Mouse (Mus musculus) left cerebral cortex, postnatal 4 days (tissue): ENCODE data around the gene Cap2. TPM values are rescaled to one million over a fixed set of nuclear protein-coding genes. Genes with fewer than 3 reads are reported as not detected.
A peak's percentile ranks its signal among the peaks of the same experiment; 100 is the strongest.

Experiments
- DNase-seq: peaks from one replicate; pipeline ENCODE4 v3.0.0-alpha.2; 2022
- intact Hi-C: fragments of 180-260 bp; cut with DNase I; formaldehyde crosslinking; loops from one replicate; pipeline ENCODE4 v1.15.1; 2025
- total RNA-seq, 2 experiments: library from RNA; stranded (reverse); gene quantifications; 2 replicates each; pipeline ENCODE4 v1.2.3; 2021

Cap2 gene
- total RNA-seq, 2 experiments from 2014 or later, result 23.1 to 23.6 TPM

- DNase-seq, result no peak
- intact Hi-C loops, result no loop called here
These were observed 53.1 kb downstream of the Cap2 start for GRCm38 (mm10) chr13:46554736-46555135.

GRCm38 (mm10) chr13:46565913-46566312 is 64.3 kb downstream of the Cap2 start:
- intact Hi-C loops, result loop anchor here (10.0 kb wide), 1 partner anchor 141 kb away; no protein-coding TSS in a partner anchor
- no peak for DNase-seq

DNA sequence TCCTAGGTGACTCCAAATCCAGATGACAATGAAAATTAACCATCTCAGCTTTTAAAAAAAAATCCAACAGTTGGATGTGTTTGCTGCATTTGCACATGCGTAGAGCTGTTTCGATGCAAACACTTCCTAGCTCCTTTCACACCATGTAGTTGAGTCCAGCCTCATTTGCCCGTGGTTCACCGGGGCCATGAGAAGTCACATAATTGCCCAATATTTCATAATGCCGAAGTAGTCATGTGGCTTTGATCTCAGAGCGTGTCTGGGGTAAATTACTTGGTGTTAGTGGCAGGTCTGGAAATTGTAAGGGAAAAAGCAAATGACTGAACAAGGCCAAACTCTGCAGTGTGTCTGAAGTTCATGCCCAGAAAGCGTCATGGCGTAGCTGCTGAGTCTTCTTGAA is 67.8 kb downstream of the Cap2 start:
- no peak for DNase-seq
- intact Hi-C loops, result loop anchor here (10.0 kb wide), 1 partner anchor 145 kb away; no protein-coding TSS in a partner anchor

DNA sequence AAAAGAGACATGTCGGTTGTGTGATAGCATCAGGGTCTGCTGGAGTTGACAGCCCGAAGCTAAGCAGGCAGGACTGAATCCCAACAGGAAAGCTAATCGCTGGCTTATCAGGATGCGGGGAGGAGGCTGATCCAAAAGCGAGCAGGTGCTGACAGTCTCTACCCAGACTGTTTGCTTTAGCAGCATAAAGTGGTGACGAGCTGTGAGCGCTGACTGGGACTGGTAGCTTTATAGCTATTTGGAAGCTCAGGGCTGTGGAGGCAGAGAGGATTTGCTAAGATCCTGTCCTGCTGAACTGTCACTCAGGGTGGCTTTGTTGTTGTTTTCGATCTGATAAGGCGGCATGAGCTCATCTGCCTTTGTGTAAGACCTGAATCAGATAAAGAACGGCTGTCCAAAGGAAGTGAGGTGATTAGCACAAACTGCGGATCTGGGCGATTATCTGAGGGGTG is 69.5 kb downstream of the Cap2 start:
- intact Hi-C loops, result loop anchor here (10.0 kb wide), 1 partner anchor 94 kb away; the partner anchor contains the start of gene Fam8a1
- DNase-seq, result peak; percentile 45

DNA sequence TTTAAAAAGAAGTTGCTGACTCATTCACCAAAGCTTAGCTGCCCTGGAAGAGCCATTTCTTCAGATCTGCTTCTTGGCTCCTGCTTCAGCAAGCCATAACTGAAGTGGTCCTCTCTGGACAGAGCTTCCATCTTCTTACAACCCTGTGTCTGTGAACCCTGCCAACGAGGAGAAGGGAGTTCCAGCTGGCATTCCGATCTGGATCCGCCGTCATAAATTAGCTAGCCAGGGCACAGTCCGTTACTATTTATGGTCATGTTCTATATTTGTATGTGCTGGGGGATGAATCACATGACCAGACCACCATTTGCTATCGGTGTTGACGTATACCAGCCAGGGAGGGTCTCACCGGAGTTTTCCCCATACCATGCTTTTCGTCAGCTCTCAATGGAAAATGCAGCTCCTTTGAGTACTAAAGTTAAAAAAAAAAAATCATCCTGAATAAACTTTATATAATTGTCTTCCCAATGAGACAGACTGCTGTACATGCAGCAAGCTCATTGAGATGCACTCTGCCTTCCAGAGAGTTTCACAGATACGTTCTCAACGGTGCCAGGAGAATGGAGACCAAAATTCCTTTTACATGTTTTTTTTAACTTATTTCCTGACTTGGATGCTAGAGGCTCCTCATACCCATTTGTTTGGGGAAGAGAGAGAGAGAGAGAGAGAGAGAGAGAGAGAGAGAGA is 70.5 kb downstream of the Cap2 start:
- intact Hi-C loops, result loop anchor here (10.0 kb wide), 1 partner anchor 93 kb away; the partner anchor contains the start of gene Fam8a1
- DNase-seq, result peak; percentile 67

GRCm38 (mm10) chr13:46572648-46573163 is 71.1 kb downstream of the Cap2 start:
- intact Hi-C loops, result loop anchor here (10.0 kb wide), 1 partner anchor 92 kb away; the partner anchor contains the start of gene Fam8a1
- no peak for DNase-seq

DNA sequence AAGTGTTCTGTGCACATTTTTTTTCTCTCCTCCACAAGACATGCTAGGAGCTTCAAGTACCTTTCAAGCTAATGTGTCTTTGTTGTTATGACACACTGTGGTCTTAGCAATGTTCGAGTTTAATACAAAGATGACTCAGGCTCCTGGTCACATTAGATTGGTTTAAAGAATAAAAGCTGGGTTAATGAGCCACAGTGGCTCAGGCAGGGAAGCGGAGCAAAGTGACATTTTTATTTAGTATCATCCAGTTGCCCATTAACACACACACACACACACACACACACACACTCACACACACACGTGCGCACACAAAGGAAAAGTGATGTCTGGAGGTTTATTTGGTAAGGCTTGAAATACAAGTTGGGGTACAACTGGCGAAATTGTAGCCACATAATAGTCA is 72.6 kb downstream of the Cap2 start:
- no peak for DNase-seq
- intact Hi-C loops, result loop anchor here (10.0 kb wide), 1 partner anchor 91 kb away; the partner anchor contains the start of gene Fam8a1

DNA sequence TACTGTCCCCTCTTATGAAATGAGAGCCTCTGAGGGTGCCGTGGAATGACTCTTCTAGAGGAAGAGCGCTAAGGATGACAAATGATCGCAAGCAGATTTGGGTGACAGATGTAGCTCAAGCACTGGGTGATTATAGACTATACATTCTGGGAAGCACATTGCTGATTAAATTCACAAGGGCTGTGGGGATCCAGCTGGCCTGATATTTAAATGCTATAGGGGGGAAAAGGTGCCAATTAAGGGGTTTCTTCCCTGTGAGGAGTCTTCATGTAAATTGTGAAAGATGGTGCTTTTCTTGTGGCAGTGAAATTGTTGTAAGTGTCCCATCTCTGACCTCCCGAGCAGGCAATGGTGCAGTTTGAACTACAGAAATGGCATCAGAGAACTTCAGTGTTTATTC is 73.1 kb downstream of the Cap2 start:
- intact Hi-C loops, result loop anchor here (10.0 kb wide), 1 partner anchor 90 kb away; the partner anchor contains the start of gene Fam8a1
- no peak for DNase-seq

DNA sequence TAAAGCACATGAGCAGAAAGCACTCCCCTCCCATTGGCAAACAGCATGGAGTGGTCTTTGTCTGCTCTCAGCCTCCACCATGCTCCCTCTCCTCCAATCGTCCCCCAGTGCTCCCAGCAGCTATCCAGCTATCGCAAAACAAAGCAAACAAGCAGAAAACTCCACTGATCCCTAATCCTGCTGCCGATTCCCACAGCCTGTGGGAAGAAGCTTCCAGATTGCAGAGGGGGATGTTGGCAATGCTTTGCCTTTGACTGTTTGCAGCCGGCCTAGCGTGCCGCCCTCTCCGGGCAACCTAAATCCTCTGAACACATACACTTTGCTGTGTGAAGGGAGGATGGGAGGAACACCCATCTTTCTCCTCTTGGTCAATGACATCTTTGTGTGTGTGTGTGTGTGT is 83.2 kb downstream of the Cap2 start:
- intact Hi-C loops, result no loop called here
- DNase-seq, result peak; percentile 32

GRCm38 (mm10) chr13:46587717-46588289 is 86.2 kb downstream of the Cap2 start:
- intact Hi-C loops, result no loop called here
- DNase-seq, result no peak

DNA sequence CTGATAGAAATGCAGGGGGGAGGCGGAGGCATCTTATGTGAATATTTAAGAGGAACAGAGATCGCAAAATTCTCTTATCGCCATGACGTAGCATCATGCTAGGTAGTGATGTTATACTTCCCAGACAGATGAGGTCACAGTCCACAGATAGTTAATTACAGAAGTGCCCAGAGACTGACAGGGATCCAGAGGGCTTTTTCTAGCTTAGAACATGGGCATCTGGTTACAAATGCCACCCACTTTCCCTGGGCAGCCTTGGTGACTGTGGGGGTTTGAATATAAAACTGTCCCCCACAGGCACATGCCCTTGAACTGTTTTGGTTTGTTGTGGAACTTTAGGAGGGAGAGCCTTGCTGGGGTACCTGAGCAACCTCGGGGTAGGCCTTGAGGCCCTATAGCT is 87.0 kb downstream of the Cap2 start:
- intact Hi-C loops, result no loop called here
- DNase-seq, result no peak

DNA sequence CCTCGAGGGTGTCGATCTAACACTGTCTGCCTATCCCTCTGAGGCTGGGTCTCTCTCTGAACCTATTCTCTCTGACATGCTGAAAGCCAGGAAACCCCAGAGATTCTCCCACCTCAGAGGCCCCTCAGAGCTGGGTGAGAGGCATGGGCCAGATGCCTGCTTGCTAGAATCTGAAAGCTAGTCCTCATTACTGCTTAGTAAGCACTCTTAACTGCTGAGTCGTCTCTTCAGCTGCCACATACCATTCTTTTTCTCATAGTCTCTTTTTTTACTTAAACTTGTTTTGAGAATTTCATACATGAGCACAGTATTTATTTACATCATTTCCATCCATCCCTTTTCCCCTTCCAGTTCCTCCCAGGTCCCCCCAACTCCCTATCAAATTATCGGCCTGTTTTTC is 89.2 kb downstream of the Cap2 start:
- DNase-seq, result no peak
- intact Hi-C loops, result no loop called here

GRCm38 (mm10) chr13:46600694-46601093 is 99.0 kb downstream of the Cap2 start:
- intact Hi-C loops, result no loop called here
- no peak for DNase-seq

DNA sequence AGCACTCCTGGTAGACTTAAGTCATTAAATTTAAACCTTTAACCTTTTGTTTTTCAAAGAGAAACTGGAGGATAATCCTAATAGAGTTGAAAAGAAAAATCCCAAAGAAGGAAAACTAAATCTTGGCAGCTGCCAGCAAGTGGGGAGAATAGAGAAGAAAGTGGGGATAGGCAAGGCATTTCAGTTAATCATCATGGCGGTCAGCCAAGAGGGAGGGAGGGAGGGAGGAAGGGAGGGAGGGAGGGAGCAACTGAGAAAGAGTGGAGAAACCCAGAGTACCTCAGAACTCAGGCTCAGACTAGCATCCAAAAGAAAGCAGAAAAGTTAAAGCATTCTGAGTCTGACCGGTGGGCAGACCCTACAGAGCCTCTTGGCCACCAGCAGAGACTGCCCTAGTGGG is 99.7 kb downstream of the Cap2 start:
- intact Hi-C loops, result no loop called here

GRCm38 (mm10) chr13:46602674-46603073 is 101.0 kb downstream of the Cap2 start:
- DNase-seq, result no peak
- intact Hi-C loops, result no loop called here

More for the DNA sequence above, 99.7 kb downstream of the Cap2 start:
- no peak for DNase-seq

GRCm38 (mm10) chr13:46611033-46611432 is 109.4 kb downstream of the Cap2 start:
- intact Hi-C loops, result no loop called here
- DNase-seq, result no peak

GRCm38 (mm10) chr13:46613694-46614272 is 112.1 kb downstream of the Cap2 start:
- intact Hi-C loops, result no loop called here
- no peak for DNase-seq

DNA sequence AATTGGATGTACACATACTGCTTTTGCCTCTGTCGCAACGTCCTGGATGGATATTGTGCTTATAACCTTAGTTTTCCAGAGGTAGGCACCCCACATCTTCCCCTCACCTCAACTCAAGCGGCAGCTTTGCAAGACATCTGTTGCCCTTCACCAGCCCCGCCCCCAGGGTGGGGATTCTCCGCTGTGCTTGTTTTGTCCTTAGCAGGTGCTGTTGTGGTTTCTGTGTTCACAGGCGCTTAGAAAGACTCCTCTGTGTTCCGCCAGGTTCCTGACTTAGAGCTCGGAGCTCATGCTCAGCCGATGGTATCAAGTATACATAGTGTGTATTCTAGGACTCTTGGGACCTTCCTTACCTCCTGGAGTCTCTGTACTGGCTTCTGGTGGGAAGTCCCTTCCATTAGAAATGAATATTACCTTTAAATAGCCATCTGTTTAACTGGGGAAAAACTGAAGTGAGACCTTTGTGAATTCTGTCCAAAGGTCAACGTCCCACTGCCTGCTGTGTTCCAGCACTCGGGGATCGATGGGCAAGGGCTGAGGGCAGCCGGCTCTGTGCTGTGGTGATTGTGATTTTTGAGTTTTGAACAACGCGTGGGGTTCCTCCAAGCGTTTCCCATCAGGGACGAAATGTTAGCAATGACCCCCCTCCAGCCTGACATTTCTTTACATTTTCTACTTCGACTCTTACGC is 115.2 kb downstream of the Cap2 start:
- intact Hi-C loops, result no loop called here
- no peak for DNase-seq

DNA sequence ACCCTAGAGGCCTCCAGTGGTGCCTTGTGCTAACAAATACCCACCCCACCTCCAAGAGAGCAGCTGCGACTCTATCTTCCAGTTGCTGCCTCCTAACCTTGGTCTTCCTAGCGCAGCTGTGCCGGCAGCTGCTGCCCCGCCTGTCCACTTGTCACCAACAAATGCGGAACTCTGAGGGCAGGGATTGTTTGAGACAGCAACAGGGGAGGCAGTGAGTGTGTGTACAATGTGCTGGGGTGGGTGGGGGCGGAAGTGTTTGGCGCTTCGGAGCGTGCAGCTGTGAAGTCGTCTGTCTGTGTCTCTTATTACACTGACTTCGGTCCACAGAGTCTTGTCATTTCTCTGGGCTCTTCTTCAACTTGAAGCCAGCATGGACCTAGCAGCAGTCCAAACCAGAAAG is 118.0 kb downstream of the Cap2 start:
- intact Hi-C loops, result no loop called here
- peak; percentile 19 for DNase-seq

GRCm38 (mm10) chr13:46620964-46621757 is 119.5 kb downstream of the Cap2 start:
- intact Hi-C loops, result no loop called here
- no peak for DNase-seq
